In genomic region chr9:60244943-60245342, GRCm38 (mm10) we compare ENCODE assay signal across 9 mouse cellular contexts.
DNase-seq lines count a peak whose midpoint lies in the region; ATAC-seq and TF ChIP-seq lines count a peak whose summit lies in the region.
"Had no signal": no experiment of that assay in that cellular context is flagged by ENCODE, and none has a peak within 500 bp of the region (broad histone marks: within the 10 kb centered on the region; RNA-seq: fewer than 3 reads in every experiment).

No protein-coding gene starts in this region.

- no peak overlapping the region for H3K27ac ChIP-seq in forebrain, embryonic 14.5 days (ENCODE audit: low read depth, low read length)
- H3K27ac ChIP-seq in hindbrain, postnatal 0 days: no peak overlapping the region
- H3K27ac ChIP-seq: macrophage had no signal

- H3K9me3 ChIP-seq in forebrain, embryonic 14.5 days (replicated peaks; ENCODE audit: control insufficient read depth, low read length): no peaks in the 10 kb centered on the region
- H3K9me3 ChIP-seq in hindbrain, postnatal 0 days (ENCODE audit: low read length): no peaks in the 10 kb centered on the region

- no peak overlapping the region for H3K4me3 ChIP-seq in forebrain, embryonic 14.5 days (ENCODE audit: low read depth, low read length)
- no peak overlapping the region for H3K4me3 ChIP-seq in hindbrain, postnatal 0 days (ENCODE audit: low read length)

- no peak overlapping the region for H3K4me2 ChIP-seq in forebrain, embryonic 14.5 days (ENCODE audit: low read length)
- H3K4me2 ChIP-seq in hindbrain, postnatal 0 days (ENCODE audit: low read depth, low read length): no peak overlapping the region

- H3K36me3 ChIP-seq in forebrain, embryonic 14.5 days (ENCODE audit: control insufficient read depth, insufficient read depth, low read length): no peaks in the 10 kb centered on the region
- no peaks in the 10 kb centered on the region for H3K36me3 ChIP-seq in hindbrain, postnatal 0 days (ENCODE audit: insufficient read depth, low read length)

- peak; percentile 97 for TF ChIP-seq CTCF in hindbrain, postnatal 0 days (IDR thresholded peaks at IDR 0.05; ENCODE audit: low read depth)

- 1% methylated on average over 5 of the region's 5 CpGs for WGBS in forebrain, embryonic 14.5 days
- 3% methylated on average over 5 of the region's 5 CpGs for WGBS in hindbrain, postnatal 0 days

- peak; percentile 56 to 89 for DNase-seq in adrenal gland, adult (ENCODE audit: inconsistent age in 2 of 2, low spot score in 1 of 2)
- DNase-seq in adrenal gland, postnatal 4 days (ENCODE audit: low spot score in 2 of 2): no peak
- peak; percentile 42 for DNase-seq in c-Kit-negative CD71-positive TER-119-positive erythroid progenitor cells, embryonic 14.5 days (ENCODE audit: low read depth, low spot score)
- peak; percentile 86 for DNase-seq in forebrain, embryonic 14.5 days (ENCODE audit: low spot score)
- peak; percentile 89 for DNase-seq in hindbrain, postnatal 0 days (ENCODE audit: low spot score)
- DNase-seq in left cerebral cortex, adult 11 months (ENCODE audit: low spot score): peak; percentile 60
- DNase-seq in mesoderm, embryonic 11.5 days (ENCODE audit: low read depth, low spot score): peak; percentile 80
- DNase-seq in spleen, postnatal 14 days (ENCODE audit: low spot score in 2 of 2): peak; percentile 11 to 51

- ATAC-seq in forebrain, embryonic 14.5 days: peak; percentile 34; the same call in 1 of the 2 replicates
- ATAC-seq in hindbrain, postnatal 0 days: peak; percentile 38; the same call in 1 of the 2 replicates

- no peak overlapping the region for H3K9ac ChIP-seq in forebrain, embryonic 14.5 days (ENCODE audit: low read length)
- H3K9ac ChIP-seq in hindbrain, postnatal 0 days (replicated peaks; ENCODE audit: low read length): no peak overlapping the region

- H3K27me3 ChIP-seq in forebrain, embryonic 14.5 days (replicated peaks; ENCODE audit: control insufficient read depth, insufficient read depth, low read length): no peaks in the 10 kb centered on the region
- no peaks in the 10 kb centered on the region for H3K27me3 ChIP-seq in hindbrain, postnatal 0 days (ENCODE audit: insufficient read depth, low read length)

- no peaks in the 10 kb centered on the region for H3K4me1 ChIP-seq in forebrain, embryonic 14.5 days (ENCODE audit: control insufficient read depth, insufficient read depth, low read length)
- no peaks in the 10 kb centered on the region for H3K4me1 ChIP-seq in hindbrain, postnatal 0 days (ENCODE audit: insufficient read depth, low read length)

Comparison
In these comparisons a context has a peak if more than half of its experiments do, and no peak if none do; other contexts are left out.
1. DNase-seq: peak in adrenal gland, adult (2 of 2), c-Kit-negative CD71-positive TER-119-positive erythroid progenitor cells, embryonic 14.5 days (single experiment), forebrain, embryonic 14.5 days (single experiment), hindbrain, postnatal 0 days (single experiment), left cerebral cortex, adult 11 months (single experiment), mesoderm, embryonic 11.5 days (single experiment) and spleen, postnatal 14 days (2 of 2); none in adrenal gland, postnatal 4 days (0 of 2).